Mouse (Mus musculus) granulocyte monocyte progenitor cell, adult 5-6 weeks (primary cell): Measurements from ENCODE around the gene Ndufaf2. TPM values are rescaled to one million over a fixed set of nuclear protein-coding genes. Genes with fewer than 3 reads are reported as not detected.
A peak's percentile ranks its signal among the peaks of the same experiment; 100 is the strongest.

ENCODE experiments used
- ATAC-seq: replicated peaks from 2 replicates; pipeline ENCODE4 v1.8.0; 2016; ENCODE audit warnings: mild to moderate bottlenecking, moderate TSS enrichment, inconsistent platforms; ENCODE audit not compliant: poor library complexity, severe bottlenecking
- total RNA-seq, 2 experiments: library from RNA; stranded (forward) in 1 of 2; stranded (reverse) in 1 of 2; fragments of 200-712, 200-1000 nt in 1 of 2; fragments of >200 nt in 1 of 2; fragmentation: Nextera tagmentation in 1 of 2; gene quantifications; 2 replicates each; pipeline ENCODE4 v1.2.3; 2014 to 2017

Ndufaf2 gene
- total RNA-seq, 2 experiments from 2014 or later: 69.6 to 101 TPM

DNA sequence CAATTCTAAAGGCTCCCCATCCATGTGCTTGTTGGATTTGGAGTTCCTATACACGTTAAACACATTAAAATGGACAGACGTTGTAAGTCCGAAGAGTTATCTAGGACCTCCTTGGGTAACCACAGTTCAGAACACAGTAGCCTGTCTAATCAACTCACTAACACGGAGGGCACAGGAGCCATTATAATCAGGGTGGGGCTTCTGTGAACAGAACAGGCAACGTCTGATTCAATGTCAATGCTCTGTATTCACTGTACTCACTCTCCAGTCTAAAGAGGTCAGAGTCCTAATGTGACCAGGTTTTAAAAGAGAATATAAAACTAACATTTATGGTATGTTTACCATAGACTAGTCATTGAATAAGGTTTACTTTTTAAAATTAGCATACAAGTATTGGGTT lies 63.7 kb downstream of the Ndufaf2 start:
- no peak for ATAC-seq

DNA sequence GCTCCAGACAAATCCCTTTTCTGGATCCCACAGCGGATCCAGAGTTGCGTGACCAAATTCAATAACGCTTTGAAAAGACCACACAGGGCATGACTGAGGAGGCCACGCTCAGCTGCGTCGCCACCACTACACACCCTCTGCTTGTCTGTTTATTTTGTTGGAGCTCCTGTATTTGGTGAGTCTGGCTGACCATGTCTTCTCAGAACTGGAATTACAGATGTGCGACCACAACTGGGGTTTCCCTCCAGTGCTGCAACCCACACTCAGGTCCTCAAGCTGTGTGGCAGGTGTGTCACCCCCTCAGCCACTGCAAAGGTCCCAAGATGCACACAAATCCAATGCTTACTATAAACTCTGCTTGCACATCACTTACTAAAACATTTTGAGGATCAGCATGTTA lies 66.1 kb downstream of the Ndufaf2 start:
- no peak for ATAC-seq

GRCm38 (mm10) chr13:108086724-108087123 lies 71.7 kb downstream of the Ndufaf2 start:
- ATAC-seq: no peak

- no peak for ATAC-seq
These were observed 72.4 kb downstream of the Ndufaf2 start for GRCm38 (mm10) chr13:108086036-108086435.

GRCm38 (mm10) chr13:108084086-108084485 lies 74.3 kb downstream of the Ndufaf2 start:
- ATAC-seq: no peak

GRCm38 (mm10) chr13:108077901-108078300 lies 80.5 kb downstream of the Ndufaf2 start:
- ATAC-seq: no peak

- ATAC-seq: 0 out of 2 replicates have a peak, but pooled peaks have one; percentile 30
These were observed 80.9 kb downstream of the Ndufaf2 start for GRCm38 (mm10) chr13:108077476-108077875.

GRCm38 (mm10) chr13:108070171-108070570 lies 88.3 kb downstream of the Ndufaf2 start:
- no peak for ATAC-seq

- ATAC-seq: no peak
These were observed 89.3 kb downstream of the Ndufaf2 start for GRCm38 (mm10) chr13:108069151-108069550.

GRCm38 (mm10) chr13:108066021-108066420 lies 92.4 kb downstream of the Ndufaf2 start:
- no peak for ATAC-seq

DNA sequence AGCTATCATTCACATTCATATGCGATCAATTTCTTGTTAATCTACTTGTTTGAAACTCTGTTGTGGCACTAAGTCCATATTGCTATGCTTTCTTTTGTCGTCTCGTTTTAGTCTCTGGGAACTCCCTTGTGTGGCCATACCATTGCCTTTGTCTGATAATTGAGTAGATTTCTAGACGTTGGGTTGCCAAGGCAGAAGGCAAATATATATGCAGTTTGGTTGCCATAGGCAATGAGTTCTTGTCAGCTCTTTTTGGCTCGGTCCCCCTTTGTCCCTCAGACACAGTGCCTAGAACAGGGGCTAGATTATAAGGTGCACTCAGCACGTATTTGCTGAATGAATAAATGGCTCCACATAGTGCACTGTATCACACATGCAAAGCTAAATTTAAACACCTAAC lies 94.1 kb downstream of the Ndufaf2 start:
- no peak for ATAC-seq

DNA sequence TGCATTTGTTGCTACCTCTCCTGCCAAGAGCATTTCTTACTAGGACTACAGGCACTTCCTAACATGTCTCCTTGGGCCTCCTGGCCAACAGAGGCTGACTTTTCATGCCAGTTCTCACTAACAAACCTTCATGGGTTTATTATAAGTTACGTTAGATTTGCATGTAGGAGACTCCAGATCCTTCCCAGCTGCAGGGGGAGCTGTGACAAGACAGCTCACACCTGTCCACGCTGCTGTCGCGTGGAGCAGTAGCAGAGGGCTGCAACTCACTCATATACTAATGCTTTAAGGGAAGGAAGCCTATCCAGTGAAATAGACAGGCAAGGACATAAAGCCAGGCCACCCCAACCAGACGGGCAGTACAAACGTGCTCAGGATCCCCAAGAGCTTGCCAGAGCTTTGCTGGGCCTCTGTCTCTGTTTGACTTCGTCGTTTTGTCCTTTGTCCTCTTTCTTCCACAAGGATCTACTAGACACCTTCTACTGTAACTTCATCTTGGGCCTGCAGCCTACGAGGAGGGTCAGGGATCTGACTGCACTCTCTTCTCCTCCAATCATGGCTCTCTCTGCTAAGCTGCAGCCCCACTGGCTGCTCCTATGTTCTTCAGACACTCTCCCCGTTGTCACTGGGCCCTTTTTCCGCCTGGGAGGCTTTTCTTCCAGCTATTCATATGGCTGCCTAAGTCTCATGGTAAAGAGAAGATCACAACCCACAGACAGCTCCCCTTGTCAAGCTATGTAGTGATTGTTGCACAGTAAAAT lies 94.9 kb downstream of the Ndufaf2 start:
- ATAC-seq: no peak

DNA sequence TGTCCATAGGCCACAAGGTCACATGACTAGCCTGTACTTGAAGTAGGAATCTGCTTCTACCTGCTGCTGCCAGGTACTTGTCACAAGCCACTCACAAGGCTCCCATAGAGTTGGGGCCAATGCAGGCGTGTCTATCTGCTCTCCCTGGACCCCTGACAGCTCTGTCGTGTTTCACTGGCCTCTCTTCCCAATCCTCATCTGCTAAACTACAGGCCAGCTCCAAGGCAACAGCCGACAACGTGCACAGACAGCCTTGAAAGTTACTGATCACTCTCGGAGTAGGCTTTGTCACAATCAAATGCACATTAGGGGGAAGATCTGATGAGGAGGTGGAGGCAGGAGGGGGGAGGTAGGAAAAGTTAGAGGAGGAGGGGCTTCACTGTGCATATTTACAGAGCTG lies 95.5 kb downstream of the Ndufaf2 start:
- ATAC-seq: no peak

GRCm38 (mm10) chr13:108060936-108061578 lies 97.4 kb downstream of the Ndufaf2 start:
- no peak for ATAC-seq

- ATAC-seq: no peak
These were observed 98.0 kb downstream of the Ndufaf2 start for GRCm38 (mm10) chr13:108060286-108060885.

- ATAC-seq: peak; percentile 65
These were observed 101.5 kb downstream of the Ndufaf2 start for GRCm38 (mm10) chr13:108056896-108057295.

DNA sequence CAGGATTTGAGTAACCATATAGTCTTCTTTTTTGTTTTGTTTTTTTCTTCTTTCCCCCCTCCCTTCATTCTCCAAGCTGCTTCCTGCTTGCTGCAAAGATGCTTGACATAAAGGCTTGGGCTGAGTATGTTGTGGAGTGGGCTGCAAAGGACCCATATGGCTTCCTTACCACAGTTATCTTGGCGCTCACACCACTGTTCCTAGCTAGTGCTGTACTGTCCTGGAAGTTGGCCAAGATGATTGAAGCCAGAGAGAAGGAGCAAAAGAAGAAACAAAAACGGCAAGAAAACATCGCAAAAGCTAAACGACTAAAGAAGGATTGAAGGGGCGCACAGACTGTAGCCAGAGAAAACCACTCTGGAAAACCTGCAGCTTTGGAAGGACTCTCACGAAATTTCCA lies 111.1 kb downstream of the Ndufaf2 start:
- ATAC-seq: no peak

GRCm38 (mm10) chr13:108046891-108047290 lies 111.5 kb downstream of the Ndufaf2 start:
- no peak for ATAC-seq

GRCm38 (mm10) chr13:108046071-108046470 lies 112.4 kb downstream of the Ndufaf2 start:
- no peak for ATAC-seq

DNA sequence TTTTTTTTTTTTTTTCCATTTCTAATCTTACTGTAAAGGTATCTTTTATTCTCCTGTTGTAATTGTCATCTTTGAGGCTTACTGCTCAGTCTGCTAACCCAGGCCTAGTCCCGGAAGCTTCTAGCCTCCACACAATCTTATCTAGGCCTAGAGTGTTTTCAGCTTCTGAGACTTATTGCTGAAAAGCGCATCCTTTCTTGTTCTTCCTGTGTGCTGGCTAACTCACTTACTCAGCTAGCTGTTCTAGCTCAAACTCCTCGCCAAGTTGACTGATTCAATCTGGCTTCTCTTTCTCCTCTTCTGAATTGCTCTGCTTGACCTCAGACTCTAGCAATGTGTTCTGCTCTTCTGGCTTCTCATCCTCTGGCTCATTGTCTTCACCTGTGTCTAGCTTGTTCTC lies 112.8 kb downstream of the Ndufaf2 start:
- ATAC-seq: no peak

- ATAC-seq: peak; percentile 82
These were observed 114.0 kb downstream of the Ndufaf2 start, which contains the start of gene Smim15 for GRCm38 (mm10) chr13:108044222-108044941. Gene Smim15, plus strand, starts transcription at chr13:108044446.
